Mouse (Mus musculus) small intestine, adult 2 months (tissue): ENCODE data around the gene Ankrd11. TPM values are rescaled to one million over a fixed set of nuclear protein-coding genes. Genes with fewer than 3 reads are reported as not detected.

Experiments
- H3K27ac ChIP-seq: fragments of 200-500 bp; 2 replicates; pipeline ENCODE4 v1.5.1; 2012; ENCODE audit warnings: low read depth, low read length, control low read depth, inconsistent platforms; ENCODE audit not compliant: insufficient read depth
- H3K27me3 ChIP-seq: fragments of 200-500 bp; 2 replicates; pipeline ENCODE4 v1.6.1; 2012; ENCODE audit warnings: mild to moderate bottlenecking, moderate library complexity, low read length, inconsistent platforms; ENCODE audit not compliant: control insufficient read depth, insufficient read depth
- H3K36me3 ChIP-seq: fragments of 200-500 bp; 2 replicates; pipeline ENCODE4 v1.6.1; 2012; ENCODE audit warnings: mild to moderate bottlenecking, low read length, control low read depth, inconsistent platforms; ENCODE audit not compliant: control insufficient read depth, insufficient read depth
- H3K4me1 ChIP-seq: fragments of 200-500 bp; 2 replicates; pipeline ENCODE4 v1.6.1; 2012; ENCODE audit warnings: low read length, inconsistent platforms, mixed read lengths; ENCODE audit not compliant: control insufficient read depth, insufficient read depth, insufficient read length
- H3K4me3 ChIP-seq: fragments of 200-500 bp; 2 replicates; pipeline ENCODE4 v1.5.1; 2012; ENCODE audit warnings: low read depth, mild to moderate bottlenecking, control low read depth, inconsistent platforms, low read length, moderate library complexity
- CTCF ChIP-seq: fragments of 200-500 bp; IDR thresholded peaks from 2 replicates; pipeline ENCODE4 v1.5.1; 2012; ENCODE audit warnings: low read depth, mild to moderate bottlenecking, control low read depth, inconsistent platforms, low read length, moderate library complexity, mixed read lengths; ENCODE audit not compliant: insufficient replicate concordance, insufficient read length; ENCODE audit errors: extremely low read depth
- POLR2A ChIP-seq: fragments of 200-500 bp; IDR thresholded peaks from 2 replicates; pipeline ENCODE4 v1.6.1; 2012; ENCODE audit warnings: low read depth, mild to moderate bottlenecking, control low read depth, inconsistent platforms, low read length, moderate library complexity
- WGBS: fragments of 180-500 bp; shearing (Covaris S2); methylation state at CpG from one replicate; pipeline ENCODE4 v1.1.7; 2018; 5-methylcytosine and 5-hydroxymethylcytosine counted together
- polyA plus RNA-seq: library from polyadenylated mRNA; depleted of rRNA; stranded (reverse); fragments of >200 nt; gene quantifications from 2 replicates; pipeline ENCODE4 v1.2.3, GENCODE M21; 2012

Gene Ankrd11
- polyA plus RNA-seq, 1 experiment, result 79.9 TPM

DNA sequence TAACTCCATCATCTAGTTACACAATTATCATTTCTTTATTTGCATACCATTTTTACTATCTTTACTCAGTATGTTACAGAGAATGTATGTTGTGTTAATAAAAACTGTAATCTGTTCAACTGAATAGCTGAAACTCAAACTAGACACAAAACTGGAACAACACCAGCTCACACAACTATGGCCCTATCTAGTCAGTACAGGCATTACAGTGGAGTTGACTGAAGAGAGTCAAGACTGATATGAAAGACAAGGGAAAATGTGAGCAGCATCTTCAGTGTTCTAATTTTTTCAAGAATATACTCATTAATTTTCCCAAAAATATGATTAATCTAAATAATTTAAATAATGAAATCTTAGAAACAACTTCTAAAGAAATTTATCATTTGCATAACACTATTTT is 86.9 kb downstream of the Ankrd11 start:
- Histone ChIP-seq H3K4me3 (no peak overlapping the region), H3K36me3 (no peaks in the 10 kb centered on the region; the same call in 1 of the 2 replicates), H3K27me3 (no peaks in the 10 kb centered on the region), H3K4me1 (peaks cover 7% of the 10 kb centered on the region; the same call in 1 of the 2 replicates), H3K27ac (no peak overlapping the region)
- TF ChIP-seq POLR2A (no peak), CTCF (no peak)

GRCm38 (mm10) chr8:122954090-122954799 is 87.8 kb downstream of the Ankrd11 start:
- 59% methylated on average over 3 of the region's 3 CpGs for WGBS
- no peaks in the 10 kb centered on the region; the same call in 1 of the 2 replicates for H3K36me3 ChIP-seq
- no peak overlapping the region for H3K27ac ChIP-seq

DNA sequence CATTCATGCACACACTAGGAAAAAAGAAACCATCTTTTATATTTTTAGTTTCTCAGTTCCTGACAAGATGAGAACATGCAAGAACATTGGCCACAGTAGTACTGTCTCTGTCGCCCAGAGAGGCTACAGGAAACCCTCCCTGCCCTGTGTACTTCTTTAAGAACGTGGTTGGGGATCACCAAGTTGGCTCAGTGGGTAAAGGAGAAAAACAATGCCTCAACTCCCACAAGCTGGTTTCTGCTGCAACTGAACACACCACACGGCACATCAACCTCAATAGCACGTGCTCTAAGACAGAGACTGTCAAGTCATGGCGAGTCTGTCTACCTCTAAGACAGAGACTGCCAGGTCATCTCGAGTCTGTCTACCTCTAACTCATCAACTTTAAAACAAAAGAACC is 89.0 kb downstream of the Ankrd11 start:
- Histone ChIP-seq H3K4me1 (peaks cover 12% of the 10 kb centered on the region), H3K36me3 (no peaks in the 10 kb centered on the region; the same call in 1 of the 2 replicates), H3K27me3 (no peaks in the 10 kb centered on the region), H3K27ac (no peak overlapping the region), H3K4me3 (no peak overlapping the region)
- TF ChIP-seq CTCF (no peak), POLR2A (no peak)
- 82% methylated on average over 6 of the region's 6 CpGs for WGBS

More at GRCm38 (mm10) chr8:122954090-122954799, 87.8 kb downstream of the Ankrd11 start:
- TF ChIP-seq CTCF, result no peak
- no peak for TF ChIP-seq POLR2A
- H3K27me3 ChIP-seq, result no peaks in the 10 kb centered on the region
- H3K4me1 ChIP-seq, result peaks cover 8% of the 10 kb centered on the region; the same call in 1 of the 2 replicates
- no peak overlapping the region for H3K4me3 ChIP-seq

DNA sequence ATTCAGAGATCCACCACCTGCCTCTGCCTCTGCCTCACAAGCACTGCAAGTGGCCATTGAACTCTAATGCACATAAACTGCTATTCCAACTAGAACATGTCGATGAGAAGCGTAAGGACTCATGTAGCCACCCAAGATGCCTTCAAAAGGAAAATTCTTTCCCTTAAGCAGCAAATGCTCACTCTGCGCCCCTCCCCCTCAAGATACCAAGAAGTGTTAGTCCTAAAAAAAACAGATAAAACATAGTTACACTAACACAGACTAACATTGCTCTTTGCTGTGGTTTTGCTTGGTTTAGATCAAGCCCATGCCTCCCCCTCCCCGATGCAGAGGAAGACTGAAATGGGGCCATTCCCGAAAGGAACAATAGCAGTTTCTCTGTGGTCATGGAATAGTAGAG is 90.6 kb downstream of the Ankrd11 start:
- TF ChIP-seq CTCF, result no peak
- TF ChIP-seq POLR2A, result no peak
- WGBS, result 68% methylated on average over 5 of the region's 5 CpGs
- Histone ChIP-seq H3K36me3 (no peaks in the 10 kb centered on the region; the same call in 1 of the 2 replicates), H3K27ac (no peak overlapping the region), H3K4me1 (peaks cover 12% of the 10 kb centered on the region), H3K27me3 (no peaks in the 10 kb centered on the region), H3K4me3 (no peak overlapping the region)

GRCm38 (mm10) chr8:122949701-122950100 is 92.4 kb downstream of the Ankrd11 start:
- TF ChIP-seq POLR2A (no peak), CTCF (no peak)
- Histone ChIP-seq H3K27me3 (no peaks in the 10 kb centered on the region), H3K4me3 (no peak overlapping the region), H3K36me3 (no peaks in the 10 kb centered on the region), H3K27ac (no peak overlapping the region), H3K4me1 (peaks cover 14% of the 10 kb centered on the region)
- WGBS, result 53% methylated on average over 5 of the region's 5 CpGs

- TF ChIP-seq POLR2A (no peak), CTCF (no peak)
- H3K4me1 ChIP-seq, result peaks cover 10% of the 10 kb centered on the region
- H3K36me3 ChIP-seq, result peaks cover 2% of the 10 kb centered on the region; the same call in 1 of the 2 replicates
- H3K4me3 ChIP-seq, result no peak overlapping the region
- H3K27ac ChIP-seq, result no peak overlapping the region
- 54% methylated on average over 2 of the region's 2 CpGs for WGBS
- no peaks in the 10 kb centered on the region for H3K27me3 ChIP-seq
Measured at GRCm38 (mm10) chr8:122945775-122946174, 96.3 kb downstream of the Ankrd11 start.
